Mouse (Mus musculus) liver, embryonic 13.5 days (tissue): ENCODE data around the gene Aldoart1. TPM values are rescaled to one million over a fixed set of nuclear protein-coding genes. Genes with fewer than 3 reads are reported as not detected.

ENCODE experiments used
- ATAC-seq: fragments of 200-750 bp; cut with Nextera tagmentation; 2 replicates; pipeline ENCODE4 v1.8.0; 2017; ENCODE audit warnings: low read depth, mild to moderate bottlenecking, moderate number of reproducible peaks, moderate library complexity
- DNase-seq: peaks from one replicate; pipeline ENCODE4 v3.0.0; 2022
- H3K27ac ChIP-seq: fragments of 300-500 bp; sonication (generic); 2 replicates; pipeline ENCODE4 v1.5.1; 2015; ENCODE audit warnings: moderate library complexity, mild to moderate bottlenecking, inconsistent platforms
- H3K27me3 ChIP-seq: fragments of 300-500 bp; sonication (generic); 2 replicates; pipeline ENCODE4 v1.6.1; 2015; ENCODE audit warnings: mild to moderate bottlenecking, inconsistent platforms
- H3K36me3 ChIP-seq: fragments of 300-500 bp; sonication (generic); 2 replicates; pipeline ENCODE4 v1.6.1; 2015; ENCODE audit warnings: mild to moderate bottlenecking, inconsistent platforms
- H3K4me1 ChIP-seq: fragments of 300-500 bp; sonication (generic); replicated peaks from 2 replicates; pipeline ENCODE4 v1.6.1; 2015; ENCODE audit warnings: inconsistent platforms
- H3K4me2 ChIP-seq: fragments of 300-500 bp; sonication (generic); 2 replicates; pipeline ENCODE4 v1.6.1; 2015; ENCODE audit warnings: inconsistent platforms, mild to moderate bottlenecking, moderate library complexity
- H3K4me3 ChIP-seq: fragments of 300-500 bp; sonication (generic); replicated peaks from 2 replicates; pipeline ENCODE4 v1.5.1; 2015; ENCODE audit warnings: mild to moderate bottlenecking, inconsistent platforms
- H3K9ac ChIP-seq: fragments of 300-500 bp; sonication (generic); 2 replicates; pipeline ENCODE4 v1.6.1; 2015; ENCODE audit warnings: mild to moderate bottlenecking, inconsistent platforms
- H3K9me3 ChIP-seq: fragments of 300-500 bp; sonication (generic); replicated peaks from 2 replicates; pipeline ENCODE4 v1.6.1; 2016; ENCODE audit warnings: inconsistent platforms
- WGBS: fragments of 180-500 bp; shearing (Covaris S2); methylation state at CpG from one replicate; pipeline ENCODE4 v1.1.7; 2015; ENCODE audit not compliant: insufficient replicate concordance; 5-methylcytosine and 5-hydroxymethylcytosine counted together
- polyA plus RNA-seq: library from polyadenylated mRNA; unstranded; fragments of >200 nt; fragmentation: Nextera tagmentation; extraction: Ambion mirVana; gene quantifications from 2 replicates; pipeline ENCODE4 v1.2.1, GENCODE M21; 2015

Gene Aldoart1
- polyA plus RNA-seq: 0.07 TPM in 1 of 2 replicates, not detected in the other

GRCm38 (mm10) chr4:72852534-72852933, at the start of gene Aldoart1:
Aldoart1 (minus strand) TSS chr4:72852634.
- 85% methylated on average over 9 of the region's 9 CpGs for WGBS
- DNase-seq: no peak

GRCm38 (mm10) chr4:72901566-72901965, 49.1 kb upstream of the Aldoart1 start:
- no peak overlapping the region for H3K9ac ChIP-seq
- no peaks in the 10 kb centered on the region for H3K27me3 ChIP-seq
- WGBS: 21% methylated on average over 1 of the region's 1 CpGs
- H3K9me3 ChIP-seq: no peaks in the 10 kb centered on the region
- no peak for DNase-seq
- no peak overlapping the region for H3K4me3 ChIP-seq
- H3K27ac ChIP-seq: no peak overlapping the region
- H3K4me2 ChIP-seq: no peak overlapping the region
- no peaks in the 10 kb centered on the region for H3K36me3 ChIP-seq
- no peaks in the 10 kb centered on the region for H3K4me1 ChIP-seq
- ATAC-seq: no peak

More at GRCm38 (mm10) chr4:72852534-72852933, at the start of gene Aldoart1:
- ATAC-seq: no peak
- Histone ChIP-seq H3K9ac (no peak within 1 kb of the TSS), H3K4me2 (no peak within 1 kb of the TSS), H3K4me3 (no peak within 1 kb of the TSS), H3K4me1 (no peaks in the 10 kb centered on the region), H3K27ac (no peak within 1 kb of the TSS), H3K27me3 (no peaks in the 10 kb centered on the region), H3K36me3 (no peaks in the 10 kb centered on the region), H3K9me3 (no peaks in the 10 kb centered on the region)

DNA sequence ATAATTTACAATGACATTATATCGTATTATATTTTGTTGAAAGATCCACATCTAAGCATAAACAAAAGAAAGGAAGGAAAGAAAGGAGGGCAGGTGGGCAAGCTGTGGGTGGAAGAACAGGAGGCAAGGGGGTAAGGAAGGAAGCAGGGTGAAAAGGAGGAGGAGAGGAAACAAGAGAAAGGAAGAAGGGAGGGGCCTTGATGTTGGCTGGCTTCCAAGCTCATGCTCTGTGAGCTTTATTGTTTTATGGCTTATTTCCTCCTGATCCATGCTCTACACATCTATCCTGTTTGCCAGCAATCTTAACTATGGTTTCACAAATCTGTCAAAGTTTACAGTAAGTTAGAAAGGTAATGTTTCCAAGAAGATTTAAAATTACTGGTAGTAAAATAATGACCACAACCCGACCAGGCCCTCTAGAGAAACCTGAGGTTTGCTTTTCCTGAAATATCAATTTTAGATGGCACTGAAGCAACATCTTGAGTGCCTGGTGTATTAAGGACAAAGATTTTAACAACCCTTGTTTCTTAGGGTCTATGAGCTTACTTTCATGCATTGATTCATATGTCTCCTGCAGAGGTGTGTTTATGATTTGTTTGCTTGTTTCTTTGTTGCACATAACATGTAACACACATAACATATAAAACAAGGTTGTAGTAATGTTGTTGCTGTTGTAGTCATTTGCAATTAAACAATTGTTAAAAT, 13.1 kb upstream of the Aldoart1 start:
- no peak overlapping the region for H3K9ac ChIP-seq
- WGBS: 56% methylated on average over 2 of the region's 2 CpGs
- no peak overlapping the region for H3K4me2 ChIP-seq
- DNase-seq (no peak), ATAC-seq (no peak)
- H3K36me3 ChIP-seq: no peaks in the 10 kb centered on the region
- H3K27ac ChIP-seq: no peak overlapping the region
- no peaks in the 10 kb centered on the region for H3K4me1 ChIP-seq
- no peak overlapping the region for H3K4me3 ChIP-seq
- no peaks in the 10 kb centered on the region for H3K27me3 ChIP-seq
- no peaks in the 10 kb centered on the region for H3K9me3 ChIP-seq

GRCm38 (mm10) chr4:72844276-72844675, 8.2 kb downstream of the Aldoart1 start:
- Histone ChIP-seq H3K9me3 (no peaks in the 10 kb centered on the region), H3K27ac (no peak overlapping the region), H3K27me3 (no peaks in the 10 kb centered on the region), H3K4me2 (no peak overlapping the region), H3K36me3 (no peaks in the 10 kb centered on the region), H3K9ac (no peak overlapping the region), H3K4me3 (no peak overlapping the region), H3K4me1 (no peaks in the 10 kb centered on the region)
- ATAC-seq (no peak), DNase-seq (no peak)

DNA sequence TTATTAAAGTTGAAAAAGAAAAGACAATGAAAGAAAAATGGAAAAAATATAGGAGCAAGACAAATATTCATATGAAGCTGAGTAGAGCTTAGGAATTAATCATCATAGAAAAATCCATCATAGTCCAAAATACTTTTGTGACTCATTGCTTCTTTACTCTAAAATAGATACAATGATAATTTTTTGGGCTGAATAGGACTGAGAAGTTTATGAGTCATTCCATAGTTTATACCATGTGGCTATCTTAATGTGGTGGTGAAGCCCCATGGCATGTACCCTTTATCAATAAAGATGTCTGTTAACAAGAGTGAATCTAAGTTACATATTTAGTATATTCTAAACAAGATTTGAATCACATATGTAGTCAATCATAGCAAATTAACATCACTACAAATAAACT, 9.4 kb downstream of the Aldoart1 start:
- no peak overlapping the region for H3K9ac ChIP-seq
- no peak for ATAC-seq
- H3K9me3 ChIP-seq: no peaks in the 10 kb centered on the region
- DNase-seq: no peak
- no peaks in the 10 kb centered on the region for H3K27me3 ChIP-seq
- no peak overlapping the region for H3K4me3 ChIP-seq
- no peaks in the 10 kb centered on the region for H3K36me3 ChIP-seq
- no peak overlapping the region for H3K4me2 ChIP-seq
- no peak overlapping the region for H3K27ac ChIP-seq
- no peaks in the 10 kb centered on the region for H3K4me1 ChIP-seq

DNA sequence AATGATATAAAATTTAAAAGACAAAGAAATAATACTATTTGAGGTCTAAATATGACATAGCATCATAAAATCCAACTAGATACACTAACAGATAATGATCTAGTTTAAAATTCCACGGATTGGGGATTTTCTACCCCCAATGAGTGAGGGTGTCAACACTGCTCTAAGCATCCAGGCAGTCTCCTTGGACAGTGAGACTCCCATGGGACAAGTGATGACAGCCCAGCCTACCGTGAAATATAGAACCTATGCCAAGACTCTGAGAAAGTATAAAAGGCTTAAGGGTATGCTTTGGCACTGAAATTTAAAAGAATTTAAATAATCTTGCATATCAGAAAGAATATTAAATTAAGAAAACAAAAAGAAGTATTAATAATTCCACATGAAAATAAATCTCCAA, 16.0 kb downstream of the Aldoart1 start:
- no peak for DNase-seq
- Histone ChIP-seq H3K4me1 (no peaks in the 10 kb centered on the region), H3K27ac (no peak overlapping the region), H3K4me3 (no peak overlapping the region), H3K9me3 (no peaks in the 10 kb centered on the region), H3K4me2 (no peak overlapping the region), H3K27me3 (no peaks in the 10 kb centered on the region), H3K9ac (no peak overlapping the region), H3K36me3 (no peaks in the 10 kb centered on the region)
- ATAC-seq: no peak
- 38% methylated on average over 2 of the region's 2 CpGs for WGBS

- 41% methylated on average over 1 of the region's 1 CpGs for WGBS
These were observed 17.0 kb downstream of the Aldoart1 start for GRCm38 (mm10) chr4:72835400-72835799.

GRCm38 (mm10) chr4:72800816-72801215, 51.6 kb downstream of the Aldoart1 start:
- Histone ChIP-seq H3K27ac (no peak overlapping the region), H3K4me1 (no peaks in the 10 kb centered on the region), H3K36me3 (no peaks in the 10 kb centered on the region), H3K4me2 (no peak overlapping the region), H3K27me3 (no peaks in the 10 kb centered on the region), H3K9me3 (no peaks in the 10 kb centered on the region), H3K9ac (no peak overlapping the region), H3K4me3 (no peak overlapping the region)
- ATAC-seq (no peak), DNase-seq (no peak)
- 67% methylated on average over 1 of the region's 1 CpGs for WGBS

More at GRCm38 (mm10) chr4:72835400-72835799, 17.0 kb downstream of the Aldoart1 start:
- ATAC-seq: no peak
- Histone ChIP-seq H3K9ac (no peak overlapping the region), H3K36me3 (no peaks in the 10 kb centered on the region), H3K9me3 (no peaks in the 10 kb centered on the region), H3K4me2 (no peak overlapping the region), H3K27ac (no peak overlapping the region), H3K4me3 (no peak overlapping the region), H3K27me3 (no peaks in the 10 kb centered on the region), H3K4me1 (no peaks in the 10 kb centered on the region)
- no peak for DNase-seq
